Mouse (Mus musculus): ENCODE measurements around the gene Lrrc9.

Gene Lrrc9

DNA sequence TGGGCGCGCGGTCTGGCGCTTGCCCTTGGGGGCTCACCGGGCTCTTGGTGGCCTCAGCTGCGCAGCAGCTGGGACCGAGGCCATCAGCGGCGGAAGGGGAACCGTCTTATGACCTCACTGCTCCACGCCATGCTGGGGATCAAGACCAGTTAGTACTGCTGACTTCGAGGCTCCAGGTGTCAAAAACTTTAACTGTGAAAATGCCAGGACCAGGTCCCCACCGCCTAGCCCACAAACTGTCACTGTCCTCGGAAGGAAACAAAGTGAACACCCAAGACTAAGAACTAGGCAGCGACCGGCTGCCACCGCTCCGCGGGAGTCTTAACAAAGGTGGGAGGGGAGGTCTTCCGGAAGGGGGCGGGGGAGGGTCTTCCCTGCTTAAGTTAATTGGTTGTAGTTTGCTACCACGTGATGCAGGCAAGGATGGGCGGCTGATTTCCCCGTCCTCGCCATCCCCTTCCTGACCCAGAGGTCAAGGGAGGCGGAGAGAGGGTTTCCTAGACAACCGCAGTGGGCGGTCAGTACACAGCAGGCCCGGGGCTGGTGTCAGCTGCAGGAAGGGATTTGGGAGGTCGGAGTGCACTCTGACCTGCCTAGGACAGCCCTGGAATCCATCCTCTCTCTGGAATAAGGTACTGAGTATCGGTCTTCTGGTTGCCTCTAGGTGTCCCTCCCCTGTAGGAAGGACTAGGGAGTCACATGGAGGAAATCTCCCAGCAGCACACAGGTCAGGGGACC, at the start of gene Lrrc9:
Lrrc9 (plus strand) TSS at position 28 of the 738 bp plus-strand sequence.
- DNase-seq (ENCODE audit: low spot score): peak; percentile 51

GRCm38 (mm10) chr12:72393046-72393805, 48.4 kb upstream of the Lrrc9 start:
- DNase-seq (ENCODE audit: low spot score): no peak

DNA sequence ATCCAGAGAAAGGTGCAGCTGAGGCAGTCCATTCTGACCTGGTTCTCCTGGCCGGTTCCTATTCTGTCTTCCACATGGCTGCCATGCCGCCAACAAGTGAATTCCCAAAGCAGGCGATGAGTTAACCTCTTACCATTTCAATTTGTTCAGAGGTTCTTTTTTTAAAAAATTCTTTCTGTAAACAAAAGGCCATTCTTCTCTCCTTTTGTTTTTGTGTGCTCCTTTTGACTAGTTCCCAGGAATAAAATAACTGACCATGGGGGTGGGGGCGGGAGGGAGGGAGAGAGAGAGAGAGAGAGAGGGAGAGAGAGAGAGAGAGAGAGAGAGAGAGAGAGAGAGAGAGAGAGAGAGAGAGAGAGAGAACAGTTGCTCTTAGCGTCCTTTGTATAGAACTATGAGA, 36.6 kb upstream of the Lrrc9 start:
- no peak for DNase-seq (ENCODE audit: low spot score)

DNA sequence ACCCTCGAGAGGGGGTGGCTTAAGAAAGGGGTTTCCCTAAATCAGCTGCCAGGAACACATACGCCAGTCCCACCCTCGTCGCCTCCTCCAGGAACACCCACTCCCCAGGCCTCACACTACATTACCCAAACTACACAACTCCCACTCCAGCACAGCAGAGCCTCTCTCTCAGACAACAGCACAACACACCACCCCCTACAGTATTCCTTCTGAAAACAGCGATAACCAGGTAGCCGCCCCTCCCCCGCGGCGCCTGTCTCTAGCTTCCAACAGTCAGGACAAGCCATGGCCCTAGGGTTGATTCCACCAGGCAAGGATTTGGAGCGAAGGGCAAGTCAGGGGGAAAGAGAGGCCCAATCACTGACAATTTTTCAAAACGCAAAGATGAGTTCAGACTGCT, 34.5 kb upstream of the Lrrc9 start:
- no peak for DNase-seq (ENCODE audit: low spot score)

DNA sequence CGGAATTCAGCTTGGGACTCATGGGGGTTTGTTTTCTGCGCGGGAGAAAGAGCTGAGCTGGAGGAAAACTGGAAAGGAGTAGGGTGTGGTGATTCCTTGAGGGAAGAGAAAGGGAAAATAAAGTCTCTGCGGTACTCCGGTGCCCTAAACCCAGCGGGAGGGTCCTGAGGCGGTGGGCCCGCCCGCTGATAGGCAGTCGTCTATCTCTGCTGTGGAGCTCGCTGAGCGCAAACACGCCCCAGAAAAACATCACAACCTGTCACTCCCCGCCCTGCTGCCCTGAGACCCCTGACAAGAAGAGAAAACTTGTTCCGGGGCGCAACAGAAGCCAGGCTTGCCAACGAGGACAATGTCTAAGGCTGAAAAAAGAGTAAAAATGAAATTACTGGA, 34.0 kb upstream of the Lrrc9 start:
- no peak for DNase-seq (ENCODE audit: low spot score)

DNA sequence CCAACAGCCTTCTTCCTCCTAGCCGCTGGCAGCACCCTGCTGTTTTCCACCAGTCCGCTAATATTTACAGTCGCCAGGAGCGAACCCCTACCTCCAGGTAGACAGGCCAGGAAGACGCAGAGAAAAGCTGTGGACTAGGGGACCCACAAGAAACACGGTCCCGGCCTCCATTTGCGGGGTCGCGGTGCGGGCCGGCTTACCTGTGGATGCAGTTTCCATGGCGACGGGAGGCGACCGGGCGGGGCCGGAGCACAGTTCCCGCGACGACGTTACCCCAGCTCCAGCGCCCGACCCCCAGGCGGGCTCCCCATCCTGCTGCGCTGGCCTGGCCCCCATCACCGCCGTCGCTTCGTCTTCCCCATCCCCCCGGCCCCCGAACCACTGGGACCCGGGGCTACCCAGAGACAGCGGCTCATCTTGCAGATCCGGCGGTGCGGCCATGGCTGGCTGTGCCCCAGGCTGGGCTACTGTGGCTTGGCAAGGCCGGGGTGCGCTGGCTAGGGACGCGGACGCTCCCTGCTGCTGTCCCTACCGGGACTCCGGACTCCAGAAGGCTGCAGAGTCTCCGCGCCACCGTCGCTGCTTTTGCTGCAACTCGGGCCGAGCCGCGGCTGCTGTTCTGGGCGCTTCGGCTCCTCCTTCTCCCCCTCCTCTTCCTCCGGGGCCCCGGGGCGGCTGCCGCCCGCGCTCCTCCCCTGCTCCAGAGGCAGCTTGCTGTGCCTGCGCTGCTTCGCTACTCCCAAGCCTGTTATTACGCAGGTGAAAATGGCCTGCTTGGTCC, 33.4 kb upstream of the Lrrc9 start:
- DNase-seq (ENCODE audit: low spot score): peak; percentile 15

- no peak for DNase-seq (ENCODE audit: low spot score)
Measured at GRCm38 (mm10) chr12:72408954-72409353, 32.7 kb upstream of the Lrrc9 start, which contains the start of gene Rtn1. Rtn1 (minus strand) TSS chr12:72409054.

- DNase-seq (ENCODE audit: low spot score): no peak
Measured at GRCm38 (mm10) chr12:72417762-72418161, 23.9 kb upstream of the Lrrc9 start.

DNA sequence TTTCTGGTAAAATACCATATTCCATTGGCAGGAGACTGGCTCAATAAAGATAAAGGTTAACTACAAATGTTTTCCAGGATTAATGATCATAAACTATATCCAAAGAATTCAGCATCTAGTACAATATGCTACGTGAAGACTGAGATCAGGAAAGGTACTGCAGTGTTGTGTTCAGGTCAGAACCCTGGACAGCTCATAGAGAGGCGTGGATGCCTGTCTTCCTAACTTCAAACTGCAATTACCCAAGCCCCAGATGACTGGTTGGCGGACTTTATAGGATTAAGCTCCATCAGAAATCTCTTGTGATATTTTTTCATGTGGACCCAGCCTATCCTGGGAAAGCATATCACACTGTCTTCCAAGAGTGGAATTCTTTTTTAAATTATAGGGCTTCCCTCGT, 19.0 kb upstream of the Lrrc9 start:
- no peak for DNase-seq (ENCODE audit: low spot score)

- peak; percentile 31 for DNase-seq (ENCODE audit: low spot score)
Measured at GRCm38 (mm10) chr12:72427722-72428126, 13.9 kb upstream of the Lrrc9 start.

DNA sequence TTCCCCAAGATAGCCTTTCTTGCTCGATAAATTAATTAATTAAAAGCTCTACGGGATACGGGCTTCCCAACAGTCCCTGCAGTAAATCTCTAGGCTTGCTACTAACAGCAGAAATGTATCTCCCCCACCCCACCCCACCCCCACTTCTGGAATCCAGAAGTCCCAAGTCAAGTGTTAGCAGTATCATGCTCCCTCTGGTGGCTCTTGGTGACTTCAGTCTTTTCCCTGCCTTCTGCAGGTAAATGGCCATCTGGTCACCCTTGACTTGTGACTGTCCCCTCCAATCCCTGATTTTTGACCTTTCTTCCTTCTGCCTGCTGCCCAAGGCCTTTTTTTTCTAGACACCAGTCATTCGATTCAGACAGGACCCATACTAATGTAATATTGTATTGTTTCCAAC, 9.5 kb upstream of the Lrrc9 start:
- DNase-seq (ENCODE audit: low spot score): no peak

GRCm38 (mm10) chr12:72433241-72433865, 8.3 kb upstream of the Lrrc9 start:
- DNase-seq (ENCODE audit: low spot score): no peak

DNA sequence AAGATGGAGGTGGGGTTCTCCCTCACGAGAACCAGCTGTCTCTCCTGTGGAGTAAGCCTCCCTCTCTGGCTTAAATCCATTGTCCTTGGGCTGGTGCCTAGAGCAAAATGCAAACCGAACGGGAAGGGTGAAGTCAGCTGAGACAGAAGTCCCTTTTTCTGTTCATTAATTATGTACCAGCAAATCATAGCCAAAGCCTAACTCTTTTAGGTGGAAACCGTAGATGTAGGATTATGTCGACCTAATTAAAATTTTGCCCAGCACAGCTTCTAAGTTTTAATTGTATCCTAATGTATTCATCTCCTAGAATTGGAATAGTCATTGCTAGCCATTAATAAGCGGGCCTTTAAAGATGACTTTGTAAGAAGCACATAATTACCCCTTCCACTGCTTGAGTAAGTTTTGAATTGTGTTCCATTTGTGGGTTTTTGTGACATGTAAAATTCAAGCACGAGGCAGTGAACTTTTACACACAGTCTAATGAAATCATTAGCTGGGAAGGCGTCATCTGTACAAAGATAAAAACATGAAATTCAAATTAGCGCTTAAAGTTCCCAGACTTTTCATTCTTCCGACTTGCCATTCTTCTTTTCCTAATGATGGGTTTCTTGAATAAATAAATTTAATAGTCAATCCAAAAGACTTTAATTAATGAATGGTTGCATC, 3.9 kb upstream of the Lrrc9 start:
- no peak for DNase-seq (ENCODE audit: low spot score)

- DNase-seq (ENCODE audit: low spot score): no peak
Measured at GRCm38 (mm10) chr12:72438961-72439480, 2.6 kb upstream of the Lrrc9 start.

- DNase-seq (ENCODE audit: low spot score): no peak
Measured at GRCm38 (mm10) chr12:72453941-72454340, 12.3 kb downstream of the Lrrc9 start.

GRCm38 (mm10) chr12:72461191-72461893, 19.7 kb downstream of the Lrrc9 start:
- DNase-seq (ENCODE audit: low spot score): no peak

GRCm38 (mm10) chr12:72461894-72462530, 20.3 kb downstream of the Lrrc9 start:
- no peak for DNase-seq (ENCODE audit: low spot score)

DNA sequence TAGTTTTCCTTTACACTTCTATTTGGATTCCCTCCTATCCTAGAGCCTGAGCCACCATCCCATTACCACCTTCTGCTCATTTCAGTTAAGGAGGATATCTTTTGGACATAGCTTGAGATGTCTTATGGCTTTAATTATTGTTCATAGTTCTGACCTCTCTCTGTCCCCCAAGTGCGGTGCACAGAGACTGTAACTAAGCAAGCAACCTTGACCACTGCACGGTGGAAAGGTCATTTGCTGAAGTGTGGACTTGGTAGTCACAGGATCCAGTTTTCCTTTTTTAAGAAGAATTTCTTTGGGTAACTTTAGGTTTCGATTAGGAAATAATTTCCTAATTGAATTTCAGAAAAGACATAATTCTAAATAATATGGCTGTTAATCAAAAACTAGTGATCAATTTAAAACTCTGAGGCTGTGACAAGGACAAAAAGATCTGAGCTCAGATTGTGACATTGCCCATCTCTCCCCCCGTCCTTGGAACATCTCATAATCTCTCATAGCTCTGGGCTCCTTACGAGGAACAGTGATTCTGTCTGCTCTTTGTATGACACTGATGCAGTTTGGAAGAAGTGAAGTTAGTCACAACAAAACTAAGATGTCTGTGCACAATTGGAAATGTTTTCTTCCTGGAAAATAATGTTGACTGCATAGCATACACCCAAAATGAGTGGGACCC, 24.3 kb downstream of the Lrrc9 start:
- DNase-seq (ENCODE audit: low spot score): no peak

- no peak for DNase-seq (ENCODE audit: low spot score)
Measured at GRCm38 (mm10) chr12:72467269-72467668, 25.6 kb downstream of the Lrrc9 start.

DNA sequence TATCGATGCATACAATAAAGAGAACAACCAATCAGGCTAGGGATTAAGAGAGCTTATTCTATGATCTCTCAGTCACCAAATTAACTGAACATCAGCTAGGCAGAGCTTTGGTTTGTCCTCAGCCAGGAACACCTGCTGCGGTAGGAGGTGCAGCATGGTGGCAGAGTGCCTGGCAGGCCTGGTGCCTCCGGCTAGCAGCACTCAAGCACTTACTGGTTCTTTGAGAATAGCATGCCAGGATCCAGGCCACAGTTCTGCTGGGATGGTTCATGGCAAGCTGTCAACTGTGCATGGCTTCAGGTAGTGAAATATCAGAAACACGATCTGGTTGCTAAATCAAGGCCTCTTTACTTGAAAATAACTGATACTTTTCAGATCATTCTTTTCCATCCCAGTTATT, 26.1 kb downstream of the Lrrc9 start:
- no peak for DNase-seq (ENCODE audit: low spot score)

Measured in ovary, adult 18-20 months (tissue).